Mouse (Mus musculus): ENCODE data around the gene D10Jhu81e.
"Not testable (repeated sequence)": the region's sequence is repeated elsewhere in the genome, so short reads cannot be mapped to it uniquely, and the experiment has no call there.

Gene D10Jhu81e

GRCm38 (mm10) chr10:78128647-78129046 is 40.9 kb downstream of the D10Jhu81e start:
- DNase-seq: no peak

GRCm38 (mm10) chr10:78127931-78128330 is 41.7 kb downstream of the D10Jhu81e start:
- DNase-seq: no peak

GRCm38 (mm10) chr10:78127046-78127870 is 42.3 kb downstream of the D10Jhu81e start:
- DNase-seq: no peak

GRCm38 (mm10) chr10:78126311-78126710 is 43.3 kb downstream of the D10Jhu81e start:
- DNase-seq: no peak

GRCm38 (mm10) chr10:78125061-78125460 is 44.5 kb downstream of the D10Jhu81e start:
- not testable (repeated sequence) for DNase-seq

- not testable (repeated sequence) for DNase-seq
Measured at GRCm38 (mm10) chr10:78124137-78124536, 45.4 kb downstream of the D10Jhu81e start.

GRCm38 (mm10) chr10:78119422-78119821 is 50.2 kb downstream of the D10Jhu81e start:
- no peak for DNase-seq

GRCm38 (mm10) chr10:78115153-78115552 is 54.4 kb downstream of the D10Jhu81e start:
- no peak for DNase-seq

GRCm38 (mm10) chr10:78114521-78115092 is 55.0 kb downstream of the D10Jhu81e start:
- DNase-seq: no peak

All from lung, postnatal 36 days (tissue).